Mouse (Mus musculus) myocyte (in vitro differentiated cells): ENCODE data around the gene Thumpd3. TPM values are rescaled to one million over a fixed set of nuclear protein-coding genes. Genes with fewer than 3 reads are reported as not detected.

Experiments
- H3K27me3 ChIP-seq: one replicate; pipeline ENCODE4 v1.6.1; 2011; ENCODE audit not compliant: control insufficient read depth, insufficient read depth, insufficient read length
- H3K36me3 ChIP-seq: one replicate; pipeline ENCODE4 v1.6.1; 2011; ENCODE audit not compliant: control insufficient read depth, insufficient read depth
- H3K4me2 ChIP-seq: one replicate; pipeline ENCODE4 v1.6.1; 2011; ENCODE audit warnings: low read depth, control low read depth
- H3K4me3 ChIP-seq: one replicate; pipeline ENCODE4 v1.5.1; 2011; ENCODE audit warnings: mild to moderate bottlenecking, control low read depth, moderate library complexity
- H3K79me2 ChIP-seq: one replicate; pipeline ENCODE4 v1.6.1; 2011; ENCODE audit not compliant: control insufficient read depth, insufficient read depth
- H3ac ChIP-seq: one replicate; pipeline ENCODE4 v1.6.1; 2011; ENCODE audit not compliant: control insufficient read depth, insufficient read length
- CEBPB ChIP-seq: IDR thresholded peaks from 2 replicates; pipeline ENCODE4 v1.6.1; 2011; ENCODE audit warnings: mild to moderate bottlenecking, moderate library complexity; ENCODE audit not compliant: poor library complexity, insufficient read depth, severe bottlenecking
- E2F4 ChIP-seq: IDR thresholded peaks from one replicate; pipeline ENCODE4 v1.6.1; 2011; ENCODE audit warnings: mild to moderate bottlenecking, control low read depth, moderate library complexity; ENCODE audit not compliant: insufficient read depth
- MAX ChIP-seq: IDR thresholded peaks from one replicate; pipeline ENCODE4 v1.6.1; 2011; ENCODE audit warnings: low read depth, mild to moderate bottlenecking, control low read depth
- MYOD1 ChIP-seq, 3 experiments: IDR thresholded peaks; one replicate each; pipeline ENCODE4 v1.6.1; 2011; ENCODE audit warnings: control low read depth in 2 of 3, low read depth in 2 of 3, mild to moderate bottlenecking in 2 of 3, moderate library complexity in 1 of 3; ENCODE audit not compliant: insufficient read length in 2 of 3, control insufficient read depth in 1 of 3
- MYOG ChIP-seq, 3 experiments: IDR thresholded peaks; one replicate each; pipeline ENCODE4 v1.6.1; 2011; ENCODE audit warnings: control low read depth in 2 of 3, low read depth in 2 of 3, mild to moderate bottlenecking in 2 of 3; ENCODE audit not compliant: insufficient read length in 2 of 3, control insufficient read depth in 1 of 3, insufficient read depth in 1 of 3
- POLR2A ChIP-seq: IDR thresholded peaks from one replicate; pipeline ENCODE4 v1.6.1; 2011; ENCODE audit warnings: low read depth, mild to moderate bottlenecking, control low read depth, moderate library complexity; ENCODE audit not compliant: insufficient read length
- POLR2AphosphoS2 ChIP-seq: IDR thresholded peaks from one replicate; pipeline ENCODE4 v1.6.1; 2011; ENCODE audit warnings: low read depth, control low read depth; ENCODE audit not compliant: insufficient read length
- REST ChIP-seq: IDR thresholded peaks from one replicate; pipeline ENCODE4 v1.6.1; 2011; ENCODE audit warnings: mild to moderate bottlenecking, control low read depth, moderate library complexity; ENCODE audit not compliant: insufficient read depth, insufficient read length
- SRF ChIP-seq: IDR thresholded peaks from one replicate; pipeline ENCODE4 v1.6.1; 2011; ENCODE audit warnings: low read depth; ENCODE audit not compliant: control insufficient read depth, insufficient read length
- TCF12 ChIP-seq: IDR thresholded peaks from one replicate; pipeline ENCODE4 v1.6.1; 2011; ENCODE audit warnings: mild to moderate bottlenecking, control low read depth; ENCODE audit not compliant: poor library complexity, insufficient read depth, severe bottlenecking
- TCF3 ChIP-seq: IDR thresholded peaks from one replicate; pipeline ENCODE4 v1.6.1; 2011; ENCODE audit warnings: low read depth, control low read depth; ENCODE audit not compliant: insufficient read length
- polyA plus RNA-seq: library from polyadenylated mRNA; unstranded; fragments of >200 nt; fragmentation: generic; extraction: Trizol; gene quantifications from one replicate; pipeline ENCODE4 v1.2.1, GENCODE M21; 2012; ENCODE audit warnings: missing spikeins

Thumpd3 gene
- polyA plus RNA-seq, 1 experiment, result 22.9 TPM

GRCm38 (mm10) chr6:113077569-113078030 is 31.6 kb downstream of the Thumpd3 start:
- peak overlapping the region; percentile 89 for H3ac ChIP-seq
- H3K27me3 ChIP-seq, result no peaks in the 10 kb centered on the region
- no peak for TF ChIP-seq E2F4
- peak; percentile 58 for TF ChIP-seq POLR2AphosphoS2
- peak; percentile 80 for TF ChIP-seq POLR2A
- H3K4me3 ChIP-seq, result peak overlapping the region; percentile 76
- peak overlapping the region; percentile 76 for H3K4me2 ChIP-seq
- H3K79me2 ChIP-seq, result peaks cover 84% of the 10 kb centered on the region
- peaks cover 7% of the 10 kb centered on the region for H3K36me3 ChIP-seq

GRCm38 (mm10) chr6:113078031-113078721 is 32.2 kb downstream of the Thumpd3 start:
- no peak for TF ChIP-seq TCF12
- peak; percentile 60 for TF ChIP-seq POLR2AphosphoS2
- H3K4me2 ChIP-seq, result peak overlapping the region; percentile 76
- H3ac ChIP-seq, result peak overlapping the region; percentile 89
- no peaks in the 10 kb centered on the region for H3K27me3 ChIP-seq
- peak overlapping the region; percentile 76 for H3K4me3 ChIP-seq
- H3K36me3 ChIP-seq, result peaks cover 7% of the 10 kb centered on the region
- peaks cover 84% of the 10 kb centered on the region for H3K79me2 ChIP-seq

GRCm38 (mm10) chr6:113079492-113079891 is 33.5 kb downstream of the Thumpd3 start:
- H3K36me3 ChIP-seq, result peaks cover 7% of the 10 kb centered on the region
- no peak overlapping the region for H3ac ChIP-seq
- TF ChIP-seq REST, result no peak
- no peak for TF ChIP-seq E2F4
- TF ChIP-seq MYOG (IDR thresholded peaks at IDR 0.05; ENCODE audit: control insufficient read depth in 1 of 3, insufficient read depth in 1 of 3, insufficient read length in 2 of 3, low read depth in 2 of 3), result peak in 2 of 3 experiments; percentile 31 to 70
- TF ChIP-seq TCF3, result no peak
- no peak for TF ChIP-seq MAX
- peak; percentile 74 to 79 (median 78) for TF ChIP-seq MYOD1 (IDR thresholded peaks at IDR 0.05; ENCODE audit: control insufficient read depth in 1 of 3, insufficient read length in 2 of 3, low read depth in 2 of 3)
- peak overlapping the region; percentile 76 for H3K4me3 ChIP-seq
- peaks cover 84% of the 10 kb centered on the region for H3K79me2 ChIP-seq
- H3K4me2 ChIP-seq, result peak overlapping the region; percentile 76
- H3K27me3 ChIP-seq, result no peaks in the 10 kb centered on the region

GRCm38 (mm10) chr6:113082229-113082628 is 36.2 kb downstream of the Thumpd3 start:
- no peak for TF ChIP-seq MYOG (IDR thresholded peaks at IDR 0.05; ENCODE audit: control insufficient read depth in 1 of 3, insufficient read depth in 1 of 3, insufficient read length in 2 of 3, low read depth in 2 of 3)
- no peak for TF ChIP-seq SRF
- no peak for TF ChIP-seq POLR2AphosphoS2
- TF ChIP-seq POLR2A, result no peak
- TF ChIP-seq TCF3, result no peak
- TF ChIP-seq TCF12, result no peak
- no peak for TF ChIP-seq REST
- TF ChIP-seq CEBPB, result no peak
- TF ChIP-seq MAX, result no peak
- Histone ChIP-seq H3K4me2 (peak overlapping the region; percentile 57), H3ac (no peak overlapping the region), H3K36me3 (peaks cover 11% of the 10 kb centered on the region), H3K4me3 (no peak overlapping the region), H3K79me2 (peaks cover 98% of the 10 kb centered on the region), H3K27me3 (no peaks in the 10 kb centered on the region)

GRCm38 (mm10) chr6:113084590-113084989 is 38.6 kb downstream of the Thumpd3 start:
- TF ChIP-seq POLR2AphosphoS2 (no peak), MYOD1 (IDR thresholded peaks at IDR 0.05; ENCODE audit: control insufficient read depth in 1 of 3, insufficient read length in 2 of 3, low read depth in 2 of 3) (peak in 1 of 3 experiments; percentile 55), MYOG (IDR thresholded peaks at IDR 0.05; ENCODE audit: control insufficient read depth in 1 of 3, insufficient read depth in 1 of 3, insufficient read length in 2 of 3, low read depth in 2 of 3) (peak in 1 of 3 experiments; percentile 5)
- peaks cover 100% of the 10 kb centered on the region for H3K79me2 ChIP-seq
- H3K36me3 ChIP-seq, result peaks cover 11% of the 10 kb centered on the region
- H3ac ChIP-seq, result no peak overlapping the region
- no peak overlapping the region for H3K4me2 ChIP-seq
- H3K4me3 ChIP-seq, result no peak overlapping the region
- H3K27me3 ChIP-seq, result no peaks in the 10 kb centered on the region

- H3K4me2 ChIP-seq, result no peak overlapping the region
- peaks cover 100% of the 10 kb centered on the region for H3K79me2 ChIP-seq
- H3ac ChIP-seq, result no peak overlapping the region
- no peak overlapping the region for H3K4me3 ChIP-seq
- H3K27me3 ChIP-seq, result no peaks in the 10 kb centered on the region
- no peaks in the 10 kb centered on the region for H3K36me3 ChIP-seq
- no peak for TF ChIP-seq TCF3
- TF ChIP-seq MYOD1 (IDR thresholded peaks at IDR 0.05; ENCODE audit: control insufficient read depth in 1 of 3, insufficient read length in 2 of 3, low read depth in 2 of 3), result no peak
- no peak for TF ChIP-seq SRF
- no peak for TF ChIP-seq MAX
Measured at GRCm38 (mm10) chr6:113093206-113093605, 47.2 kb downstream of the Thumpd3 start.
